Mouse (Mus musculus) urinary bladder, adult 18-20 months (tissue): ENCODE data around the gene Vps72.

Experiments used
- DNase-seq, 2 experiments: peaks; one replicate each; pipeline ENCODE4 v3.0.0; 2022; ENCODE audit warnings: low spot score in 2 of 2, mixed read lengths in 2 of 2

Vps72 gene

DNA sequence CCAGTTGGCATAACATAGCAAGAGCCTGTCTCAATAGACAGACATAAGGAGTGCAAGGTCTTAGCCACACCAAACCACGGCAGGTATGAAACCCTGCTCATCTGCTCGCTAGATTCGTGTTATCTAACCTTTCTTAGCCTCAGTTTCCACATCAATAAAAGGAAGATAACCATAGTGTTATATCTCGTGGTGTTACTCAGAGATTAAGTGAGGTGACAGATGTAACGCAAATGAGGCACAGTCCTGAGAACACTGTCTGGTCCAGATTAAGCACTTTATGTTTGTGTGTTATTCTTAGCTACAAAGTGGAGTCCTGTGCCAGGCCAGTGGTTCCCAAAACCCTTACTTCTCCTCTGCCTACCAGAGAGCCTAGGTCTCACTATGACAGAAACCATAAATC is 54.0 kb downstream of the Vps72 start:
- DNase-seq, result no peak

DNA sequence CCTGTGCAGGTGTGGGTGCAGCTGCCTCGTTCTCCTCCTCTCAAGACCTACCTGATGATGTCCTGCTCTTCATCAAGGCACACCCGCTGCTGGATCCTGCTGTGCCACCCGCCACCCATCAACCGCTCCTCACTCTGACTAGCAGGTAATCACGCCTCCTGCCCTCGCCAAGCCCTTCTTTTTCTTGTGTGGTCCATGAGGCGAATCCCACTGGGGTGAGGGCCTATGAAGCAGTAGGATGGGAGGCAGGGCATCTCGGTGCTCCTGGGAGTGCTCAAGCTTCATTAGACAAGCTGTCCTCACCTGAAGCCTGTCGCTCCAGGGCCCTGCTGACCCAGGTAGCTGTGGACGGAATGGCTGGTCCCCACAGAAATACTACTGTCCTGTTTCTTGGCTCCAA is 59.2 kb downstream of the Vps72 start:
- no peak for DNase-seq

DNA sequence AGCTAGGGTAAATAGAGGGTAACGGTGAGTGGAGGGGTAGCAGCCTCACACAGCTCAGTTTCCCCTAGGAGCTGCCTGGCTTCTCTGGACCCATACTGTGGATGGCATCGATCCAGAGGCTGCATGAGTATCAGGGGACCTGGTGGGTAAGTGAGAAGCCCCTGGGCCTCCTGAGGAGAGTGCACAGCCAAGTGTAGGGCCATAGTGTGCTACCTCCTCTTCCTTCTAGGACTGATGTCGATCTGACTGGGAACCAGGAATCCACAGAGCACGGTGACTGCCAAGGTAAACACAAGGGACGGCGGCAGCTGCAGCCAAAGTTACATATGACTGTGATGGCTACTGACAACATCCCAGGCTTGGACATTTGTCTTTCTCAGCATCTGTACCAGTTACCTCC is 60.3 kb downstream of the Vps72 start:
- DNase-seq, result no peak
